16 mouse cellular contexts compared by ENCODE assay signal in the genomic region with DNA sequence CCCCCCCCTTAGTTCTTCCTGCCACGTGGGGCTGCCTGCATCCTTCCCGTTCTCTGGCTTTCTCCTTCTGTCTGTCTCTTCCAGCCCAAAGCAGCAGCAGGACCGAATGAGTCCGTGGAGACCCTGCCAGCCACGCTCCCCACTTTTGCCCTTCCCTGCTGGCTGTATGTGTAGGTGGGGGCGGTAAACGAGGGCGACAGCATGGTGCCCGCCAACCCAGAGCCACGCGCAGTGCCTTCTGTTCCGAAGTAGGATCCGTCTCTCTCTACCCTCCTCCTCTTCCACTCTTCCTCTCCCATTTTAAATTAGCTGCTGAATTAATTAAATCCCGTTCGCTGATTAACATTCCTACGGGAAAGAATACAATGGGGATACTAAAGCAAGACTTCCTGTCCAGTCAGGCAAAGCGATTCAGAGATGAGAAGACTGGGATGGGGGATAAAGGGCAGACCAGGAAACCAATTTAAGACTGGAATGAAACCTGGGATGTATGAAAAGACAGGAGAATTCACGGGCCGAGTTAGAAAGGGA. TPM values are rescaled to one million over a fixed set of nuclear protein-coding genes. Genes with fewer than 3 reads are reported as not detected.
DNase-seq lines count a peak whose midpoint lies in the region; ATAC-seq and TF ChIP-seq lines count a peak whose summit lies in the region.
"Had no signal": no experiment of that assay in that cellular context is flagged by ENCODE, and none has a peak within 500 bp of the region (broad histone marks: within the 10 kb centered on the region; RNA-seq: fewer than 3 reads in every experiment).

No protein-coding gene starts in this region.

- peak overlapping the region; percentile 43; the same call in 1 of the 2 replicates for H3K9ac ChIP-seq in hindbrain, embryonic 13.5 days
- H3K9ac ChIP-seq in midbrain, postnatal 0 days (replicated peaks; ENCODE audit: low read length, poor library complexity, severe bottlenecking) = no peak overlapping the region
- H3K9ac ChIP-seq: embryonic facial prominence, embryonic 12.5 days; heart, embryonic 15.5 days had no signal

- no peaks in the 10 kb centered on the region for H3K27me3 ChIP-seq in hindbrain, embryonic 13.5 days
- no peaks in the 10 kb centered on the region for H3K27me3 ChIP-seq in midbrain, postnatal 0 days (ENCODE audit: insufficient read depth, low read length)
- H3K27me3 ChIP-seq in thymus, adult 2 months (ENCODE audit: control insufficient read depth, insufficient read depth, low read length) = no peaks in the 10 kb centered on the region
- H3K27me3 ChIP-seq: embryonic facial prominence, embryonic 12.5 days had no signal

- no peak for ATAC-seq in hindbrain, embryonic 13.5 days (ENCODE audit: low FRiP score)
- ATAC-seq in midbrain, postnatal 0 days (ENCODE audit: low FRiP score) = no peak

- DNase-seq in cerebellum, postnatal 14 days = peak; percentile 41 to 48
- no peak for DNase-seq in cerebellum, adult 11 months
- peak; percentile 10 for DNase-seq in midbrain, postnatal 0 days (ENCODE audit: low spot score)
- DNase-seq in thymus, adult 2 months = no peak
- no peak for DNase-seq in right cerebral cortex, postnatal 4 days
- DNase-seq in right cerebral cortex, postnatal 10 days (ENCODE audit: low spot score in 2 of 2) = no peak
- DNase-seq: kidney, adult 11 months; lung, postnatal 10 days; right cerebral cortex, adult 18-20 months had no signal

- peak overlapping the region; percentile 33 for H3K4me2 ChIP-seq in hindbrain, embryonic 13.5 days
- peak overlapping the region; percentile 36 for H3K4me2 ChIP-seq in midbrain, postnatal 0 days (ENCODE audit: low read depth, low read length, poor library complexity, severe bottlenecking)
- H3K4me2 ChIP-seq: embryonic facial prominence, embryonic 12.5 days; heart, embryonic 15.5 days had no signal

- no peak overlapping the region for H3K27ac ChIP-seq in cortical plate, adult 2 months (ENCODE audit: insufficient read depth, low read length)
- H3K27ac ChIP-seq in hindbrain, embryonic 13.5 days = peak overlapping the region; percentile 84
- H3K27ac ChIP-seq in midbrain, postnatal 0 days (ENCODE audit: low read depth, low read length) = no peak overlapping the region
- no peak overlapping the region for H3K27ac ChIP-seq in thymus, adult 2 months (ENCODE audit: control insufficient read depth, insufficient read depth, low read length)
- H3K27ac ChIP-seq: embryonic facial prominence, embryonic 12.5 days; heart, embryonic 15.5 days had no signal

- H3K4me1 ChIP-seq in cortical plate, adult 2 months (ENCODE audit: control insufficient read depth, insufficient read depth, low read length) = peaks cover 3% of the 10 kb centered on the region
- peaks cover 45% of the 10 kb centered on the region for H3K4me1 ChIP-seq in hindbrain, embryonic 13.5 days (replicated peaks)
- peaks cover 12% of the 10 kb centered on the region for H3K4me1 ChIP-seq in midbrain, postnatal 0 days (ENCODE audit: insufficient read depth, low read length)
- H3K4me1 ChIP-seq in thymus, adult 2 months (replicated peaks; ENCODE audit: control insufficient read depth, insufficient read depth, low read length) = no peaks in the 10 kb centered on the region

- WGBS in hindbrain, embryonic 13.5 days = 26% methylated on average over 19 of the region's 19 CpGs
- WGBS in midbrain, postnatal 0 days = 15% methylated on average over 19 of the region's 19 CpGs
- WGBS in thymus, adult 2 months = 90% methylated on average over 19 of the region's 19 CpGs

- no peak for TF ChIP-seq POLR2A in cortical plate, adult 2 months (IDR thresholded peaks at IDR 0.05; ENCODE audit: extremely low read depth, insufficient read depth, low read length)
- TF ChIP-seq POLR2A in thymus, adult 2 months (IDR thresholded peaks at IDR 0.05; ENCODE audit: control insufficient read depth, extremely low read depth, insufficient read depth, low read length, poor library complexity) = no peak

- TF ChIP-seq CTCF in cortical plate, adult 2 months (IDR thresholded peaks at IDR 0.05; ENCODE audit: extremely low read depth, insufficient read depth, low read length) = no peak
- TF ChIP-seq CTCF in midbrain, postnatal 0 days (IDR thresholded peaks at IDR 0.05) = no peak
- no peak for TF ChIP-seq CTCF in thymus, adult 2 months (IDR thresholded peaks at IDR 0.05; ENCODE audit: borderline replicate concordance, control insufficient read depth, extremely low read depth, insufficient read depth, low read length, poor library complexity)

- H3K9me3 ChIP-seq in hindbrain, embryonic 13.5 days = no peaks in the 10 kb centered on the region
- no peaks in the 10 kb centered on the region for H3K9me3 ChIP-seq in midbrain, postnatal 0 days (ENCODE audit: low read length)
- H3K9me3 ChIP-seq: embryonic facial prominence, embryonic 12.5 days; heart, embryonic 15.5 days had no signal

- no peaks in the 10 kb centered on the region for H3K36me3 ChIP-seq in hindbrain, embryonic 13.5 days
- no peaks in the 10 kb centered on the region for H3K36me3 ChIP-seq in midbrain, postnatal 0 days (ENCODE audit: insufficient read depth, low read length)
- no peaks in the 10 kb centered on the region for H3K36me3 ChIP-seq in thymus, adult 2 months (ENCODE audit: control insufficient read depth, insufficient read depth, low read length)
- H3K36me3 ChIP-seq: embryonic facial prominence, embryonic 12.5 days; heart, embryonic 15.5 days had no signal

- 0 out of 2 replicates have a peak overlapping the region, but pooled peaks have one; percentile 0 for H3K4me3 ChIP-seq in cortical plate, adult 2 months (ENCODE audit: insufficient read depth, low read length)
- H3K4me3 ChIP-seq in hindbrain, embryonic 13.5 days = no peak overlapping the region
- no peak overlapping the region for H3K4me3 ChIP-seq in midbrain, postnatal 0 days (ENCODE audit: low read depth, low read length)
- no peak overlapping the region for H3K4me3 ChIP-seq in thymus, adult 2 months (ENCODE audit: control insufficient read depth, insufficient read depth, low read length)
- H3K4me3 ChIP-seq: embryonic facial prominence, embryonic 12.5 days; heart, embryonic 15.5 days had no signal

RNA-seq across cellular contexts. Expression of a gene that starts 17.5 kb away (rescaled TPM):
- polyA plus RNA-seq in cortical plate, adult 2 months (2012; rRNA removed) = 35.3 and 38.6 TPM in 2 replicates
- 53.4 and 53.7 TPM in 2 replicates for polyA plus RNA-seq in hindbrain, embryonic 13.5 days (2015; fragmentation: Nextera tagmentation; extraction: Ambion mirVana)
- total RNA-seq in midbrain, postnatal 0 days (2014; rRNA removed) = 20.9 and 29.6 TPM in 2 replicates
- 44.3 and 48.1 TPM in 2 replicates for polyA plus RNA-seq in midbrain, postnatal 0 days (2015; fragmentation: Nextera tagmentation; extraction: Ambion mirVana)
- 24.6 and 31.0 TPM in 2 replicates for polyA plus RNA-seq in thymus, adult 2 months (2012; rRNA removed)

RNA-seq across cellular contexts. Expression of a gene that starts 38.3 kb away (rescaled TPM):
- polyA plus RNA-seq in cortical plate, adult 2 months (2012; rRNA removed) = 29.0 and 34.8 TPM in 2 replicates
- 8.2 and 9.2 TPM in 2 replicates for polyA plus RNA-seq in hindbrain, embryonic 13.5 days (2015; fragmentation: Nextera tagmentation; extraction: Ambion mirVana)
- 1.8 and 3.2 TPM in 2 replicates for total RNA-seq in midbrain, postnatal 0 days (2014; rRNA removed)
- polyA plus RNA-seq in midbrain, postnatal 0 days (2015; fragmentation: Nextera tagmentation; extraction: Ambion mirVana) = 9.6 and 10.3 TPM in 2 replicates
- 0.23 and 0.96 TPM in 2 replicates for polyA plus RNA-seq in thymus, adult 2 months (2012; rRNA removed)
- total RNA-seq: MEL had no signal

RNA-seq across cellular contexts. Expression of a gene that starts 56.0 kb away (rescaled TPM):
- polyA plus RNA-seq in cortical plate, adult 2 months (2012; rRNA removed) = not detected in 2 replicates
- polyA plus RNA-seq in hindbrain, embryonic 13.5 days (2015; fragmentation: Nextera tagmentation; extraction: Ambion mirVana) = not detected in 2 replicates
- total RNA-seq in midbrain, postnatal 0 days (2014; rRNA removed) = not detected in 2 replicates
- not detected in 2 replicates for polyA plus RNA-seq in midbrain, postnatal 0 days (2015; fragmentation: Nextera tagmentation; extraction: Ambion mirVana)
- not detected in 2 replicates for polyA plus RNA-seq in thymus, adult 2 months (2012; rRNA removed)
- total RNA-seq: layer of hippocampus, postnatal 36 days; MEL had no signal
- polyA plus RNA-seq: embryonic facial prominence, embryonic 12.5 days; heart, embryonic 15.5 days; limb, embryonic 14.5 days had no signal

RNA-seq across cellular contexts. Expression of a gene that starts 59.4 kb away (rescaled TPM):
- polyA plus RNA-seq in cortical plate, adult 2 months (2012; rRNA removed) = 13.0 and 13.1 TPM in 2 replicates
- 29.4 and 31.9 TPM in 2 replicates for polyA plus RNA-seq in hindbrain, embryonic 13.5 days (2015; fragmentation: Nextera tagmentation; extraction: Ambion mirVana)
- 16.4 and 18.6 TPM in 2 replicates for total RNA-seq in midbrain, postnatal 0 days (2014; rRNA removed)
- 11.2 and 14.2 TPM in 2 replicates for polyA plus RNA-seq in midbrain, postnatal 0 days (2015; fragmentation: Nextera tagmentation; extraction: Ambion mirVana)
- 6.3 and 6.6 TPM in 2 replicates for polyA plus RNA-seq in thymus, adult 2 months (2012; rRNA removed)

Comparison
In these comparisons a context has a peak if more than half of its experiments do, and no peak if none do; other contexts are left out.
1. DNase-seq: peak in cerebellum, postnatal 14 days (2 of 2) and midbrain, postnatal 0 days (single experiment); none in cerebellum, adult 11 months (single experiment), thymus, adult 2 months (single experiment), right cerebral cortex, postnatal 4 days (single experiment) and right cerebral cortex, postnatal 10 days (0 of 2).